Mouse (Mus musculus) kidney, adult 2 months (tissue): ENCODE data around the gene Mindy4.

Experiments used
- CTCF ChIP-seq: fragments of 200-500 bp; conservative IDR thresholded peaks from 2 replicates; pipeline ENCODE4 v1.5.1; 2011; ENCODE audit warnings: low read depth, mild to moderate bottlenecking, control low read depth, low read length, moderate library complexity, mixed read lengths; ENCODE audit not compliant: insufficient read depth, insufficient read length
- POLR2A ChIP-seq: fragments of 200-500 bp; IDR thresholded peaks from one replicate; pipeline ENCODE4 v1.6.1; 2011; ENCODE audit warnings: low read depth, low read length, control low read depth

GRCm38 (mm10) chr6:55300704-55301103 lies 97.5 kb downstream of the Mindy4 start:
- no peak for TF ChIP-seq CTCF
- TF ChIP-seq POLR2A: no peak
